Mouse (Mus musculus) embryonic fibroblast, embryonic 13.5 days (primary cell): Measurements from ENCODE around the gene Syne2.

Experiments
- CTCF ChIP-seq: IDR thresholded peaks from 2 replicates; pipeline ENCODE4 v1.5.1; 2011; ENCODE audit warnings: mild to moderate bottlenecking, control low read depth, low read length, moderate library complexity, borderline replicate concordance; ENCODE audit not compliant: insufficient read depth
- POLR2A ChIP-seq: IDR thresholded peaks from 2 replicates; pipeline ENCODE4 v1.6.1; 2011; ENCODE audit warnings: low read depth, mild to moderate bottlenecking, control low read depth, low read length, moderate library complexity

- no peak for TF ChIP-seq POLR2A
- TF ChIP-seq CTCF, result no peak
Observed at GRCm38 (mm10) chr12:75966441-75967195, 148.7 kb downstream of the Syne2 start.
